Mouse (Mus musculus): Measurements from ENCODE around the gene Mkrn3. TPM values are rescaled to one million over a fixed set of nuclear protein-coding genes. Genes with fewer than 3 reads are reported as not detected.

Mkrn3 gene
- under 1 TPM; 0.14 to 0.17 TPM for total RNA-seq (2021)
- long read RNA-seq, experiment 1: 0 reads
- long read RNA-seq, experiment 2: 0 reads

DNA sequence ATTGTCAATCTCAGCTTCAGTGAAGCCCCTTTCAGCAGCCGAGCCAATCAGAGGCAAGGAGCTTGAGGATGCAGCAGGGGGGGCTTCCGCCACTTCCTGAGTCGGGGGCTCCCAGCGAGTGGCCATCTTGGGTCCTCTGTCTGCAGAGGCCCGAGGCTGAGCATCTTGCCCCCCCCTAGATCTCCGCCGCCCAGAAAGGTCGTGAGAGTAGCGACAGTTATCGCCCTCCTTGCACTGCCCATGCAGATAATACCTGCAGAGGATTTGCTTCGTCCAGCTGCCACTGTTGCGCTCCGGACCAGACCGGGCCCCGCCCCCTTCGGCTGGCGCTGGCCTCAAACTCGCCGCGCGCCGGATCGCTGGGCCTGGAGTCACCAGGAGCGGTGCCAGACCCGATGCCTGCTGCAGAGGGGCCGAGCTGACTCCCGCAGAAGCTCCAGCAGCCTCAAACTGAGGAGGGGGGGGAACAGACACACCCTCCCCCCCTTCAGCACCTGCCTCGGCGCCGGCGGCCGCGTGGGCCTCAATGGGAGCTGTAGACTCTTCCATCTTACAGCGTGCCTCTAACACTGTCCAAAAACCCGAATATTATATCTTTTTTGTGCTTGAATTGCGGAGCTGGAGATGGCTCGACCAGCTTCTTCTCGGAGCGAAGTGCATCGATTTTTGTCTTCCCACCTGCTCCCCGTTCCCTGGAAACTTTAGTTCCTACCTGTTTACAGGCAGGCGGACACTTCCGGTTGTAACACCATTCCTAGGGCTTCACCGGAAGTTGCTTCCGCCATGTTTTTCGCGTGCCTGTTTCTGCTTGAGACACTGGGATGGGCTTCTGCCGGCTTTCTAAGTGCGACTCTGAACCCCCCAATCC lies at the start of gene Mkrn3:
Gene Mkrn3, minus strand, starts transcription at position 647 of the 868 bp plus-strand sequence.
- peak; percentile 78 for DNase-seq (ENCODE audit: low spot score)

DNA sequence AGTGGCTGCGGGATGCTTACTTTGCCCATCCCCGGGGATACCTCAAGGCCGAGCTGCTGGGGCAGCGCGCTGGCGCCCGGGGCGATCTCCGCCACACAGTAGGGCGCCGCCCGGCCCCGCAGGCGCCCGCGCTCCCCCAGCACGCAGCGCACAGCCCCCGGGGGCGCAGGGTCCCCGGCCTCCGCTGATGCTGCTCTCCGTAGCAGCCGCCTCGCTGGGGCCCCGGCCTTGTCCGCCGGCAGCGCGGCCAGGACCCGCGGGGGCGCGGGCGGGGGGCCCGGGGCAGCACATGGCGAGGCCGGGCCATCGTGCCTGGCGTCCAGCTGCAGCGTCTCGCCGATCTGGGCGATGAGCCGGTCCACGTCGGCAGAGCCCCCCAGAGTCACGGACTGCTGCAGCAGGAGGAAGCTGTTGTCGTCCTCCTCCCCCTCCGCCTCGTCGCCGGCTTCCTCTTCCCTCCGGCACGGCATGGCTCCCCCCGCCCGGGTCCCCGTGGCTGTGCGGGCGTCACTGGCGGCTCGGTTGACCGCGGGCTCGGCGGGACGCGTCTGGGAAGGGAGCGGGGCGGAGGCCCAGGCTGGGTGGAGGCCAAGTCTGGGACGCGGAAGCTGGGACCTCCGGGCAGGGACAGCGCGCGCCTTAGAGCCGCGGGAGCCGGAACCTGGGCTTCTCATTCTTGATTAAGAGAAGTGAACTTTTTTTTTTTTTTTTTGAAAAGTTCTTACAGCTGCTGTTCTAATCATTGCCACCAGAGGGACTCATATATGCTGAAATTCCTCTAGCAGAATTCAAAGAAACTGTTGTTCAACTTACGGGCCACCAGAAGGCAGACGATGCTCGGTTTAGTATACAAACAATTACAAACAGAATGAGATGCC lies 44.2 kb upstream of the Mkrn3 start, which contains the start of gene Peg12:
Gene Peg12, minus strand, starts transcription at position 633 of the 878 bp plus-strand sequence.
- DNase-seq (ENCODE audit: low spot score): peak; percentile 30

GRCm38 (mm10) chr7:62463007-62463877 lies 43.3 kb upstream of the Mkrn3 start:
- DNase-seq (ENCODE audit: low spot score): no peak

- no peak for DNase-seq (ENCODE audit: low spot score)
Observed at GRCm38 (mm10) chr7:62462229-62463006, 42.5 kb upstream of the Mkrn3 start.

DNA sequence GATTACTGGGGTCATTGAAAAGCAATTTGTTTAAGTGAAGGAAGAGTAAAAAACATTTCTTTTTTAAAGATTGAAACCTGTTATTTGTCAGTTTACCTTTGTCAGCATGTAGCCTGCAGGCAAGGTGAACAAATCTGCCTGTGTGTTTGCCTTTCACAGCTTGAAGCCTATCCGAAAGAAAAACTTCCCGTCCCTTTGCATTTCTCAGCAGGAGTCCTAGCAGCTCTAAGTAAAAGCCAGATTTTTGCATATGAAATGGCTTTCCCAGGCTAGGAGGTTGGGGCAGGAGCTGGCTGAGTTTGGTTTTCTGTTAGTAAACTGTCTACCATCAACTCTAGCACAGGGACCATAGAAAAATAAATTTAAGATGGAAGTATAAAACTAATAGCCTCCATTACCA lies 32.4 kb upstream of the Mkrn3 start:
- DNase-seq (ENCODE audit: low spot score): no peak

- no peak for DNase-seq (ENCODE audit: low spot score)
Observed at GRCm38 (mm10) chr7:62445431-62446165, 25.7 kb upstream of the Mkrn3 start.

DNA sequence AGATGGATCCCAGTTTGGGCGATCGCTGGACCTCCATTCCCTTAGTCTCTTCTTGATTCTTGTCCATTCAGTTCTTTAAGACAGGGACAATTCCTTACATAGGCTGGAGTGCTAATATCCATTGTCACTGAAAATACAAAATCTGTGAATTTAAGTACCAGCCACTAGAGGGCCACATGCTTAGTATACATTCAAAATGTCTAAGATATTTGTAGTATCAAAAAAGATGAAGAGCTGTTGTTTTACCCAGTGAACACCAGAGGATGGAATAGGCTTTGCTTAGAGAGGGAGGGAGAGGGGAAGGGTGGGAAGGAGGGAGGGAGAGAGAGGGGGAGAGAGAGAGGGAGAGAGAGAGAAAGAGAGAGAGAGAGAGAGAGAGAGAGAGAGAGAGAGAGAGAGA lies 16.5 kb upstream of the Mkrn3 start:
- DNase-seq (ENCODE audit: low spot score): no peak

DNA sequence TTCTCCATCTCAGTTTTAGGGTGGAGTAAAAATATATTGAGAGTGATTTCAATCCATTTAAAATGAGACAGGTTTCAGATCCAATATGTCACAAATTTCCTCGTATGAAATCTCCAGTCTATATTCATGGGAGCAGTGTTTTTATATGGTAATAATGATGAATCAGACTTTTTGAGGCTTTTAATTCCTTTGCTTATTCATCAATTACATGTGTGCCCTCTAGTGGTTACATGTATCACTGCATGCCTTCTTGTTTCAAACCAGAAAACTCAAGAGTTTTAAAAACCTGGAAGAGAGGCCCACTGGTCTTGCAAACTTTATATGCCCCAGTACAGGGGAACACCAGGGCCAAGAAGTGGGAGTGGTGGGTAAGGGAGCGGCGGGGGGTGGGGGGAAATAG lies 13.3 kb upstream of the Mkrn3 start:
- no peak for DNase-seq (ENCODE audit: low spot score)

DNA sequence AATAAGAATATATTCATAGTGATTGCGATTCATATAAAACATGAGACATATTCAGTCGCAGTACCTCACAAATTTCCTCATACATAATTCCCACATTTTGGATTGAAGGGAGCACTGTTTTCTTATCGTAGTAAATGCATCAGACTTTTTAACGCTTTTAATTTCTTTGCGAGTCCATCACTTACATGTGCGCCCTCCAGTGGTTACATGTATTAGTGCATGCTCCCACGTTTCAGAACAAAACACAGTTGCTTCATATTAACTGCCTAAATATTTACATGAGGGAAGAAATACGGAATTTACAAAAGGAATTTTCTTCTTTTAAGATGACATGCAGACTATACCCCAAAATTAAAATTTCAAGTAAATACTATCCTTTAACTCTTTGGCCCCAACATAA lies 8.4 kb upstream of the Mkrn3 start:
- peak; percentile 10 for DNase-seq (ENCODE audit: low spot score)

- DNase-seq (ENCODE audit: low spot score): no peak
Observed at GRCm38 (mm10) chr7:62423210-62423609, 3.3 kb upstream of the Mkrn3 start.

DNA sequence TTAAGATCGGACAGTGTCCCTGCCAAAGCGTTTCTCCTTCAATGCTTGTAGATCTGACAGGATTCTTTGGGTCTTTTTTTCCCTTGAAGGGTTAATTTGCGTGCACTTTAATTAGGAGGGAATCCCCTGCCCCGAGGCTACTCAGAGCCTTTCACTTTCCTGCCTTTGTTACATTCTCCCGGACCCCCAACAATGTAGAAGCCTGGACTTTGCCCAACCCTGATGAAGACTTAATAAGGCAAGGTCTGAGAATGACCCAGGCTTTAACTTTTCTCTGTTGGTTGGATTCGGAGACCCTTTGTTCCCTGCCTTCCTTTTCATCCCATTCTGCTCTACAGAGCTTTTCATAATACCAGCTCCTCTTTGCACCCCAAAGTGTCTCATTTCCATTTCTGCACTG lies 627 bp upstream of the Mkrn3 start:
- DNase-seq (ENCODE audit: low spot score): no peak

DNA sequence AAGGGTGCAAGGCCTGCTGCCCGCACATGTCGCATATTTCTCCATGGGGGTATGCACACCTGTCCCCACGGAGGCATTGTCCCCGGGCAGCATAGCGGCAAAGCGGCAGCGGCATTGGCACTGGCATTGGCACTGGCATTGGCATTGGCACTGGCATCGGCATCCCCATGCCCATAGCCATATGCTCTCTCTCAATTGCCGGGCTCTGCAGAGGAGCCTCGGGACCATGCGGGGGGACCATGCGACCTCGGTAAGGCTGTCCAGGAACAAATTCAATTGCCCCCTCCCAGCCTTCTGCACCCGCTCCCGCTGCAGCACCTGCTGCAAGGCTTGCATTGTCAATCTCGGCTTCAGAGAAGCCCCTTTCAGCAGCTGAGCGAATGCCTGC lies 840 bp downstream of the Mkrn3 start:
- no peak for DNase-seq (ENCODE audit: low spot score)

- no peak for DNase-seq (ENCODE audit: low spot score)
Observed at GRCm38 (mm10) chr7:62418346-62418745, 1.6 kb downstream of the Mkrn3 start.

DNA sequence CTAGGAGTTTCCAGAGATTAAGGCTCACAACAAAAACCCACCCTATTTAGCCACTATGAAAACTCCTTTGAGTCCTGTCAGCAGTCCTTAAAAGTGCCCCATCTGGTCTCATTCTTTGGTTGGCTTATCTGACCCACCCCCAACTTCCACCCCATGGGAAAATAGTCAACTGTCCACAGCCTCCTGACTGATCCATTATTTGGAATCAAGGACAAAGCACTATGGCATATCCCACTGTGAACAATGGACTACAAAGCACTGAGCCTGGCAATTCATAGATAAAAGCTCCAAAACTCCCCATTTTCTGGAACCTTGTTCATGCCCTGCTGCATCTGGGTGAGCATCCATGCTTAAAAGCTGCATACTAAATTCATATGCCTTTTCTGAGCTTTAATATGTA lies 3.8 kb downstream of the Mkrn3 start:
- no peak for DNase-seq (ENCODE audit: low spot score)

- no peak for DNase-seq (ENCODE audit: low spot score)
Observed at GRCm38 (mm10) chr7:62415222-62415621, 4.7 kb downstream of the Mkrn3 start.

- DNase-seq (ENCODE audit: low spot score): no peak
Observed at GRCm38 (mm10) chr7:62407803-62408202, 12.1 kb downstream of the Mkrn3 start.

DNA sequence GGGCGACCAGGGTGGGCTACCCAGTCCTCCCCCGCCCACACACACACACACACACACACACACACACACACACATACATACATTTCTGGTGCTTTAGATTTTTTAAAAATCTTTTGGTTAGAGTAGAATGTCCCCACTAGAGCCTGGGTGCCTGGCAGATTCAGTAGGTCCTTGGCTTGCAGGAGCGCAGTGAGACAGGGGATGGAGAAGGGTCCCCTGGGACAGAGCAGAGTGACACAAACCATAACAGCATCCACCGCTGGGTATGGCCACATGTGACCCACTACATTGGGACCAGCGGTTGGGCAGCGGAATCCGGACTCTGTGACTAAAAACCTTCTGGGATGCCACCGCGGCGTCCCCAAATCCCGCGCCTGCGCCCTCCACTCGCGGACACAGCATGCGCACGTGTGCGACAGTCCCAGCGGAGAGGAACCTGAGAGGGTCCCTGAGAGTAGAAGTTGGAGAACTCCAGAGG lies 13.3 kb downstream of the Mkrn3 start:
- no peak for DNase-seq (ENCODE audit: low spot score)

GRCm38 (mm10) chr7:62392202-62392601 lies 27.7 kb downstream of the Mkrn3 start:
- no peak for DNase-seq (ENCODE audit: low spot score)

- DNase-seq (ENCODE audit: low spot score): no peak
Observed at GRCm38 (mm10) chr7:62388291-62388690, 31.6 kb downstream of the Mkrn3 start.

DNA sequence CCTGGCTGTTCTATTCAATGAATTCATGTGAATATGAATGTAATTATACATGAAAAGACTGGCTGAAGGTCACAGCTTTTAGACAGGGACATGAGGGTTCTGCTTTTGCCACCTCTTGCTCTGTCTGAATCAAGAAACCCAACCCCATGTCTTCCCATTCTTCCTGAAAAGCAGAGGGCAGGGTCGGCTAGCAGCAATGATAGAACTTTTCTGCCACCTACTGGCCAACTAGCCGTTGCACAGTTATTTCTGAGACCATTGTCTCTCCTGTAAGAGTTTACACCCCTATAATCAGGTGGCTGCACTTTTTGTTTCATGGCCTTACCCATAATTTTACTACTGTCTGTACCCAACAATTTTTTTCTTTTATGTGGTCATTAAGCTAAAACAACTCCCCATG lies 37.5 kb downstream of the Mkrn3 start:
- peak; percentile 33 for DNase-seq (ENCODE audit: low spot score)

Measured in gastrocnemius, adult 18-20 months (tissue).